Mouse (Mus musculus) limb, embryonic 14.5 days (tissue): ENCODE data around the gene Sema4b. TPM values are rescaled to one million over a fixed set of nuclear protein-coding genes. Genes with fewer than 3 reads are reported as not detected.

Experiments
- ATAC-seq: fragments of 200-750 bp; cut with Nextera tagmentation; 2 replicates; pipeline ENCODE4 v1.8.0; 2017; ENCODE audit warnings: low read depth, moderate number of reproducible peaks, moderate TSS enrichment; ENCODE audit not compliant: low FRiP score
- DNase-seq: peaks from one replicate; pipeline ENCODE4 v3.0.0-alpha.2; 2015; ENCODE audit warnings: low spot score
- H3K27ac ChIP-seq: fragments of 300-500 bp; sonication (generic); replicated peaks from 2 replicates; pipeline ENCODE4 v1.5.1; 2014; ENCODE audit warnings: low read depth, mild to moderate bottlenecking, low read length, moderate library complexity, mixed read lengths
- H3K27me3 ChIP-seq: fragments of 300-500 bp; sonication (generic); 2 replicates; pipeline ENCODE4 v1.6.1; 2014; ENCODE audit warnings: low read length, mixed read lengths; ENCODE audit not compliant: control insufficient read depth, insufficient read depth
- H3K36me3 ChIP-seq: fragments of 300-500 bp; sonication (generic); 2 replicates; pipeline ENCODE4 v1.6.1; 2014; ENCODE audit warnings: mild to moderate bottlenecking, low read length, moderate library complexity, mixed read lengths; ENCODE audit not compliant: control insufficient read depth, insufficient read depth
- H3K4me1 ChIP-seq: fragments of 300-500 bp; sonication (generic); 2 replicates; pipeline ENCODE4 v1.6.1; 2014; ENCODE audit warnings: antibody characterized with exemption, low read length, mixed read lengths; ENCODE audit not compliant: control insufficient read depth, insufficient read depth
- H3K4me2 ChIP-seq: fragments of 300-500 bp; sonication (generic); replicated peaks from 2 replicates; pipeline ENCODE4 v1.6.1; 2014; ENCODE audit warnings: low read depth, mild to moderate bottlenecking, low read length, moderate library complexity; ENCODE audit not compliant: severe bottlenecking
- H3K4me3 ChIP-seq: fragments of 300-500 bp; sonication (generic); replicated peaks from 2 replicates; pipeline ENCODE4 v1.5.1; 2014; ENCODE audit warnings: low read length
- H3K9ac ChIP-seq: fragments of 300-500 bp; sonication (generic); 2 replicates; pipeline ENCODE4 v1.6.1; 2014; ENCODE audit warnings: mild to moderate bottlenecking, low read depth, low read length, moderate library complexity; ENCODE audit not compliant: severe bottlenecking
- H3K9me3 ChIP-seq: fragments of 300-500 bp; sonication (generic); 2 replicates; pipeline ENCODE4 v1.6.1; 2016; ENCODE audit warnings: low read length; ENCODE audit not compliant: control insufficient read depth
- POLR2A ChIP-seq: fragments of 200-500 bp; IDR thresholded peaks from 2 replicates; pipeline ENCODE4 v1.8.0; 2012; ENCODE audit warnings: inconsistent platforms, mild to moderate bottlenecking, moderate library complexity, borderline replicate concordance; ENCODE audit not compliant: insufficient read depth, insufficient read length; ENCODE audit errors: extremely low read depth
- WGBS: fragments of 180-500 bp; shearing (Covaris S2); extraction: QIAGEN DNeasy Blood & Tissue Kit; methylation state at CpG from one replicate; pipeline ENCODE4 v1.1.7; 2014; 5-methylcytosine and 5-hydroxymethylcytosine counted together
- polyA plus RNA-seq, 2 experiments: library from polyadenylated mRNA; depleted of rRNA in 1 of 2; stranded (reverse) in 1 of 2; unstranded in 1 of 2; fragments of >200 nt; fragmentation: Nextera tagmentation in 1 of 2; extraction: Ambion mirVana in 1 of 2; gene quantifications; 2 replicates each; pipeline versions ENCODE4 v1.2.1 to v1.2.3; 2012 to 2014

The Sema4b gene
- polyA plus RNA-seq, 2 experiments: 8.2 to 11.5 TPM

DNA sequence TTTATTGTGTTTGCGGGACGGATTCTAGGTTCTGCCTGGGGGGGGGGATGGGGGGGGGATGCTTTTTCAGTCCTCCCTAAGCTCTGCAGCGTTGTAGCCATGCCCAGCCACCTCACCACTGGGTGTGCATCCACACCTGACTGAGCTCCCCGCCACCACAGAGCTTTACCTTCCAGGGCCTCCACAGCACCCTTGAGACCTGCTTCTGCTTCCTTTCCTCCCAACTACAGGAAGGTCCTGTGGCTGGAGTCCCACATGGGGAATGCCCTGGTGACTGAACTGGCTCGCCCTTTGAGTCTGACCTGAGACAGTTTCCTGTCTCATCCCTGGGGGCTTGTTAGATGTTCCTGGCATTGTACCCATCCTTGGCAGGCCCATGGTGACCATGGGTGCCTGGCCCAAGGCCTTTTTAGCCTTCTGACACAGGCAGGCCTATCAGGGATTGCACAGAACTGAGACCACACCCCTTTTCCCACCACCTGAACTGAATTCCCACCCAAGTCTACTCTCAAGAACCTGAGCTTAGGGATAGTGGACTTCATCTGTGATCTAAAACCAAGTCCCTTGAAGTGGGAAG, 14.4 kb downstream of the Sema4b start:
- no peaks in the 10 kb centered on the region for H3K9me3 ChIP-seq
- DNase-seq (no peak), ATAC-seq (no peak)
- WGBS: 69% methylated on average over 5 of the region's 5 CpGs
- no peak overlapping the region for H3K27ac ChIP-seq
- no peak overlapping the region for H3K4me3 ChIP-seq
- no peaks in the 10 kb centered on the region for H3K27me3 ChIP-seq
- H3K36me3 ChIP-seq: peaks cover 9% of the 10 kb centered on the region; the same call in 1 of the 2 replicates
- H3K9ac ChIP-seq: no peak overlapping the region; the same call in 1 of the 2 replicates
- H3K4me2 ChIP-seq: no peak overlapping the region
- H3K4me1 ChIP-seq: peaks cover 29% of the 10 kb centered on the region
- TF ChIP-seq POLR2A: no peak

DNA sequence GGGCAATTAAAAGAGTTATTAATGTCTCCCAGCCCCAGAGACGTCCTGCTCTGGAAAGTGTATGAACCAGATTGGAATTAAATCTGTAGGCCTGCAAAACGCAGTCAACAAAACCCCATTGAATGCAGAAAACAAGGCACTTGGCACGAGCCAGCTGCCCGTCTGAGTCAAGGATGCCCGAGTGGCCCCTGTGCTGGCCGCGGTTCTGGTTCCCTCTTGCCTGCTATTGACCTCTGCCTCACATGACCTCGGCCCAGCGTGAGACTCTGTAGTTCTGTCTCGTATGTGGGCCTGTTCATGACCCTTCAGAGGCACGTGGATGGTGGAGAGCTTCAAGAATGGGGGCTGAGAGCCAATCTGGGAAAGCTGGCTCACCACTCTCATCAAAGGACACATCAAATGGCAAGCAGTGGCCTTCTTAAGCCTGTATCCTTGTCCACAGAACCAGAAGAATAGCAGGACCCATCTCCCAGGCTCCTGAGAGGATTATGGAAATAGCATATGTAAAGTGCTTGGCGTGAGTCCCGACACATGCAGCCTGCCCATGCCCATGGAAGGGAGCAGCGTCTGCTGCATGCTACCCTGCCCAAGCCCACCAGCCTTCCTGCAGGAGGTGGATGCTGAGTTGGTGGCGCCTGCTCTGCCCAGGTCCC, 15.4 kb downstream of the Sema4b start:
- Histone ChIP-seq H3K27ac (no peak overlapping the region), H3K4me2 (no peak overlapping the region), H3K9me3 (no peaks in the 10 kb centered on the region), H3K4me3 (no peak overlapping the region), H3K36me3 (peaks cover 9% of the 10 kb centered on the region; the same call in 1 of the 2 replicates), H3K4me1 (peaks cover 30% of the 10 kb centered on the region), H3K9ac (no peak overlapping the region), H3K27me3 (no peaks in the 10 kb centered on the region)
- DNase-seq (no peak), ATAC-seq (no peak)
- no peak for TF ChIP-seq POLR2A
- WGBS: 79% methylated on average over 15 of the region's 15 CpGs

DNA sequence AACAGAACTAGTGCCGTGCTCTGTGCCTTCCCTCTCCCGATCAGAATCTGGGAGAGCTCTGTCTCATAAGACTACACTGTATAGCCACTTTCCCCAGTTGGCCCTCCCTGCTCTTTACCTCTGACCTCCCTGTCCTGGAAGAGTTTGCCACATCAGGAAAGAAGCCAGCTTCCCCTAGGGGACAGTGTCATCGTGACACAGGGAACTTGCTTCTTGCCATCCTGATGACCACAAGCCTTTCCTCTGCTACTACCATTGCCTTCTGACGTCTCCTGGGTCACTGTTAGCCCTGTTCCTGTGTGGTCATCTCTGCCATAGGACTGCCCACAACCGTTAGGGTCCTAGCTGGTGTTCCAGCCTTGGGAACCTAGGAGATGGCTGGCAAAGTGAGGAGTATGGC, 16.3 kb downstream of the Sema4b start:
- no peak overlapping the region for H3K27ac ChIP-seq
- DNase-seq: no peak
- H3K4me1 ChIP-seq: peaks cover 27% of the 10 kb centered on the region
- WGBS: 88% methylated on average over 5 of the region's 5 CpGs
- H3K4me3 ChIP-seq: no peak overlapping the region
- H3K9ac ChIP-seq: no peak overlapping the region
- TF ChIP-seq POLR2A: no peak
- H3K4me2 ChIP-seq: no peak overlapping the region
- no peaks in the 10 kb centered on the region for H3K9me3 ChIP-seq
- H3K36me3 ChIP-seq: peaks cover 9% of the 10 kb centered on the region; the same call in 1 of the 2 replicates
- H3K27me3 ChIP-seq: no peaks in the 10 kb centered on the region
- ATAC-seq: no peak

DNA sequence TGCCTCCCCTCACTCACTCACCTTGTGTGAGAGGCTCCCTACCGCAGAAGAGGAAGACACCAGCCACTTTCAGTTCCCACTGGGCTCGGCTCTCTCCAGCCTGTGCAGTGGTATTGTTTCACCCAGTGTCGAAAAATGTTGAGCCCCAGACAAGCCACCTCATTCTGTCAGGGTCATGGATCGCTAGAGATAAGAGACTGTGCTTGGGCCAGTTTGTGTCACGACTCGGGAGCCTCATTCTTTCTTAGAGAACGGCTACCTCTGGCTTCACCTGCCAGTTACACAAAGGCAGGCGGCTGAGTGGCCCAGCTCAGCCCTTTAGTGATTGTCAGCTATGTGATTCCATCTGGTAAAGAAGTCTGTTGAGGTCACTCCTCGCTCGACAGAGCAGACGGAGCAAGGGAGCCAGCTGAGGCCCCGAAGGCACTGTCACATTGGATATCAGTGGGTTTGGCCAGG, 17.0 kb downstream of the Sema4b start:
- Histone ChIP-seq H3K27me3 (no peaks in the 10 kb centered on the region), H3K36me3 (peaks cover 9% of the 10 kb centered on the region; the same call in 1 of the 2 replicates), H3K9me3 (no peaks in the 10 kb centered on the region), H3K4me1 (peaks cover 34% of the 10 kb centered on the region), H3K27ac (no peak overlapping the region), H3K9ac (no peak overlapping the region), H3K4me3 (no peak overlapping the region), H3K4me2 (no peak overlapping the region)
- TF ChIP-seq POLR2A: no peak
- WGBS: 73% methylated on average over 12 of the region's 12 CpGs
- no peak for ATAC-seq
- no peak for DNase-seq

DNA sequence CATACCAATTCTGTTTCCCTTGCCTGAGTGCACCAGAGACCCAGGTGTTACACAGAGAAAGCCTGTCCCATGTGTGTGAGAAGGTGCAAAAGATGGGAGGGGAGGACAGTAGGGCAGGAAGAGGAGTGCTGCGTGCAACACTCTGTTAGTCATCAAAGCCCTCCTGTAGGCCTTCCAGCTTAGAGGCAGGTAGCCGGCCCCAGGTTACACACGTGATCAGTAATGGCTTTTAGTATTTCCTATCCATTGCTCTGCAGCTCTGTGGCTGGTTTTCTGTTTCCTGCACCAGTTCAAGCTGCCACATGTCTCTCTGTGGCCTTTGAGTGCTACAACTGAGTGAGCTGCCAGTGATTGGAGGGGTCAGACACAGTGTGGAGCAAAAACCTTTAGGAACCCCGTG, 17.7 kb downstream of the Sema4b start:
- H3K9ac ChIP-seq: no peak overlapping the region
- no peaks in the 10 kb centered on the region for H3K9me3 ChIP-seq
- no peak for TF ChIP-seq POLR2A
- H3K4me2 ChIP-seq: no peak overlapping the region
- ATAC-seq (no peak), DNase-seq (no peak)
- no peak overlapping the region for H3K4me3 ChIP-seq
- H3K27ac ChIP-seq: no peak overlapping the region
- peaks cover 9% of the 10 kb centered on the region; the same call in 1 of the 2 replicates for H3K36me3 ChIP-seq
- H3K4me1 ChIP-seq: peaks cover 35% of the 10 kb centered on the region
- no peaks in the 10 kb centered on the region for H3K27me3 ChIP-seq
- 76% methylated on average over 4 of the region's 4 CpGs for WGBS
